Mouse (Mus musculus): ENCODE data around the gene Tmem9b. TPM values are rescaled to one million over a fixed set of nuclear protein-coding genes. Genes with fewer than 3 reads are reported as not detected.

Gene Tmem9b
- polyA plus RNA-seq, 1 experiment from 2014 or later: 21.4 TPM

- WGBS: 57% methylated on average over 4 of the region's 4 CpGs
These were observed 45.5 kb downstream of the Tmem9b start for GRCm38 (mm10) chr7:109707023-109707785.

GRCm38 (mm10) chr7:109704461-109704860 lies 48.2 kb downstream of the Tmem9b start:
- H3K9ac ChIP-seq (ENCODE audit: low read length): no peak overlapping the region
- no peaks in the 10 kb centered on the region for H3K4me1 ChIP-seq (ENCODE audit: control insufficient read depth, insufficient read depth, low read length)
- H3K36me3 ChIP-seq (ENCODE audit: control insufficient read depth, insufficient read depth, low read length): no peaks in the 10 kb centered on the region
- no peaks in the 10 kb centered on the region for H3K27me3 ChIP-seq (ENCODE audit: control insufficient read depth, insufficient read depth, low read length)
- 78% methylated on average over 3 of the region's 3 CpGs for WGBS
- H3K4me2 ChIP-seq (ENCODE audit: low read depth, severe bottlenecking): peak overlapping the region; percentile 79
- no peak for ATAC-seq (ENCODE audit: insufficient number of reproducible peaks, low FRiP score, low TSS enrichment, low read depth)
- H3K4me3 ChIP-seq (ENCODE audit: low read depth, low read length): peak overlapping the region; percentile 68
- no peak for DNase-seq (ENCODE audit: low spot score)
- no peaks in the 10 kb centered on the region for H3K9me3 ChIP-seq (ENCODE audit: control insufficient read depth, low read length)
- H3K27ac ChIP-seq (replicated peaks; ENCODE audit: low read depth, low read length): no peak overlapping the region

More at GRCm38 (mm10) chr7:109707023-109707785, 45.5 kb downstream of the Tmem9b start:
- no peaks in the 10 kb centered on the region for H3K27me3 ChIP-seq (ENCODE audit: control insufficient read depth, insufficient read depth, low read length)
- no peak overlapping the region for H3K4me2 ChIP-seq (ENCODE audit: low read depth, severe bottlenecking)
- H3K36me3 ChIP-seq (ENCODE audit: control insufficient read depth, insufficient read depth, low read length): 0 out of 2 replicates have a peak, but pooled peaks cover 2% of the 10 kb centered on the region
- no peaks in the 10 kb centered on the region for H3K4me1 ChIP-seq (ENCODE audit: control insufficient read depth, insufficient read depth, low read length)
- no peak overlapping the region for H3K9ac ChIP-seq (ENCODE audit: low read length)
- ATAC-seq (ENCODE audit: insufficient number of reproducible peaks, low FRiP score, low TSS enrichment, low read depth) (no peak), DNase-seq (ENCODE audit: low spot score) (peak; percentile 60)
- no peak overlapping the region for H3K4me3 ChIP-seq (ENCODE audit: low read depth, low read length)
- no peak overlapping the region for H3K27ac ChIP-seq (replicated peaks; ENCODE audit: low read depth, low read length)
- H3K9me3 ChIP-seq (ENCODE audit: control insufficient read depth, low read length): no peaks in the 10 kb centered on the region

DNA sequence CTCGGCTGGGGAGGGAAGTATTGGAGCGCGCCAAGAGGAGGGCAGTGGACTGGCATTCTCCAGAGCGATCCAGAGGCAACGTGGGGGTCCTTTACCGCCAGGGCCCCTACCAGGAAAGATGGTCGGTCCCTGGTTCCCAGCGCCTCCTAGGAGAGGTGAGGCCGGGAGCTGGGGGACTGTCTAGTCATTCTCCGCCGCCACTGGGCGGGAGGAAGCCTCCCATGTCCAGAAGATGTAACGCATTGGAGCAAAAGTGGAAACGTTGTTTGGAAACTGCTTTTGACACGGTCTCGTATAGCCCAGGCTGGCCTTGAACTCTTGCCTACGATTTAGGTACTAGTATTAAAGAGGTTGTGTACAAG lies 48.7 kb downstream of the Tmem9b start:
- DNase-seq (ENCODE audit: low spot score): no peak
- 2% methylated on average over 15 of the region's 17 CpGs for WGBS
- no peak for ATAC-seq (ENCODE audit: insufficient number of reproducible peaks, low FRiP score, low TSS enrichment, low read depth)

DNA sequence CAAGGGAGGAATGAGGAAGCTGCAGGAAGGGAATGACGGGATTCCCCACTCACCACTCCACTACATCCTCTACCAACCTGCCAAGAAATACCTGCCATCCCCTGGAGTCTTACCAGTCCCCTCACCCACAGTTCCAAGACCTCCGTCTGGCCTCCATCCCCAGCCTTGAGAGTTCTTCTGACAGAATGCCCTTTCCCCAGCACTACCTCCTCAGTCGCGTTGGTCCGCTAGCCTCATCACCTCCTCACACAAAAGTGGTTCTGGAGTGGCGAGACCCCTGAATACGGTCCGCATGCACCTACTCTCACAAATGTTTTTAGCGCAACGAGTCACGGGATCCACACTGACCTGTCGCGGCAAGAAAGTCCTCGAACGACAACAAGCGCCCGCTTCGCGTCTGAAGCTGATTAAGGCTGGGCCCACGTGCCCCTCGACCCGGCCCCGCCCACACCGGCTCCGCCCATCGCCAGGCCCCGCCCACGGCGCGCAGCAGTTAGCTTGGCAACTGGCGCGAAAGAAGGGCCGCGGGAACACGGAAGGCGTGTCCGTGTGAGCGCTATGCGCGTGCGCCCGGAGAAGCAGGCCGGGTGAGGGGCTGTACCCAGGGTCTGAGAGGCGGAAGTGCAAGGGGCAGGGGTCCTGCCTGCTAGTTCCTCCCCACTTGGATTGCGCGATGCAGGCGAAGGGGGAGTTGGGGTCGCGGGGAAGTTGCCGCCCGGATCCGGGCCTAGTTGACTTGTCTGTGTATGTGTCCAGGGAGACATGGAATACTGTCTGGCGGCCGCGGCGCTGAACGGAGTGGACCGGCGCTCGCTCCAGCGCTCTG lies 49.3 kb downstream of the Tmem9b start, which contains the start of the genes St5 and Akip1:
Gene St5, minus strand, starts transcription at position 416 of the 826 bp plus-strand sequence.
Gene Akip1, plus strand, starts transcription at position 501 of the 826 bp plus-strand sequence.
- Histone ChIP-seq H3K4me1 (ENCODE audit: control insufficient read depth, insufficient read depth, low read length) (no peaks in the 10 kb centered on the region), H3K27me3 (ENCODE audit: control insufficient read depth, insufficient read depth, low read length) (no peaks in the 10 kb centered on the region), H3K9me3 (ENCODE audit: control insufficient read depth, low read length) (no peaks in the 10 kb centered on the region), H3K36me3 (ENCODE audit: control insufficient read depth, insufficient read depth, low read length) (no peaks in the 10 kb centered on the region), H3K4me3 (ENCODE audit: low read depth, low read length) (peak within 1 kb of the TSS; percentile 68), H3K27ac (replicated peaks; ENCODE audit: low read depth, low read length) (peak within 1 kb of the TSS; percentile 77), H3K9ac (ENCODE audit: low read length) (peak within 1 kb of the TSS; percentile 85), H3K4me2 (ENCODE audit: low read depth, severe bottlenecking) (peak within 1 kb of the TSS; percentile 79)
- DNase-seq (ENCODE audit: low spot score) (peak; percentile 98), ATAC-seq (ENCODE audit: insufficient number of reproducible peaks, low FRiP score, low TSS enrichment, low read depth) (peak; percentile 99)
- WGBS: under 1% methylated on average over 61 of the region's 61 CpGs

More for the DNA sequence above, 48.7 kb downstream of the Tmem9b start:
- Histone ChIP-seq H3K9ac (ENCODE audit: low read length) (peak overlapping the region; percentile 85), H3K4me1 (ENCODE audit: control insufficient read depth, insufficient read depth, low read length) (no peaks in the 10 kb centered on the region), H3K4me2 (ENCODE audit: low read depth, severe bottlenecking) (peak overlapping the region; percentile 79), H3K36me3 (ENCODE audit: control insufficient read depth, insufficient read depth, low read length) (no peaks in the 10 kb centered on the region), H3K27ac (replicated peaks; ENCODE audit: low read depth, low read length) (peak overlapping the region; percentile 77), H3K9me3 (ENCODE audit: control insufficient read depth, low read length) (no peaks in the 10 kb centered on the region), H3K27me3 (ENCODE audit: control insufficient read depth, insufficient read depth, low read length) (no peaks in the 10 kb centered on the region), H3K4me3 (ENCODE audit: low read depth, low read length) (peak overlapping the region; percentile 68)

DNA sequence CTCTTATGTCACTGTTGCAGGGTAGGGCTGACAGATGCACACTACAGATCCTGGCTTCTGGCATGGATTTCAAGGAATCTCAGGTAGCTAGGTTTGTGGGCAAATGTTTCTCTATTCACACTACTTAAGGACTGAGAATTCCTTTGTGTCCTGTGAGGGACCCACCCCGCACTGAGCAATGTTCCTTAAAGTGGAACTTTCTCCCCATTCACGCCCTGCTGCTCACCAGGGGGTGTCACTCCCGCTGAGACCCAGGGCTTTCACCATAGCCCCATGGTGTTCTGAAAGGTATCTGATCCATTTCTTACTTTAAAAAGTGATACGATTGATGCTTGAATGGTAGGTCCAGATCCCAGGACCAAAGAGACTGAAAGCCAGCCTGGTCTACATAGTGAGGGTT lies 50.0 kb downstream of the Tmem9b start:
- H3K9ac ChIP-seq (ENCODE audit: low read length): no peak overlapping the region
- no peak overlapping the region for H3K4me2 ChIP-seq (ENCODE audit: low read depth, severe bottlenecking)
- no peak for DNase-seq (ENCODE audit: low spot score)
- WGBS: 37% methylated on average over 4 of the region's 4 CpGs
- no peaks in the 10 kb centered on the region for H3K36me3 ChIP-seq (ENCODE audit: control insufficient read depth, insufficient read depth, low read length)
- H3K9me3 ChIP-seq (ENCODE audit: control insufficient read depth, low read length): no peaks in the 10 kb centered on the region
- H3K27me3 ChIP-seq (ENCODE audit: control insufficient read depth, insufficient read depth, low read length): no peaks in the 10 kb centered on the region
- no peak for ATAC-seq (ENCODE audit: insufficient number of reproducible peaks, low FRiP score, low TSS enrichment, low read depth)
- no peak overlapping the region for H3K4me3 ChIP-seq (ENCODE audit: low read depth, low read length)
- H3K27ac ChIP-seq (replicated peaks; ENCODE audit: low read depth, low read length): no peak overlapping the region
- no peaks in the 10 kb centered on the region for H3K4me1 ChIP-seq (ENCODE audit: control insufficient read depth, insufficient read depth, low read length)

- ATAC-seq (ENCODE audit: insufficient number of reproducible peaks, low FRiP score, low TSS enrichment, low read depth) (no peak), DNase-seq (ENCODE audit: low spot score) (no peak)
- no peak overlapping the region for H3K4me2 ChIP-seq (ENCODE audit: low read depth, severe bottlenecking)
- no peaks in the 10 kb centered on the region for H3K4me1 ChIP-seq (ENCODE audit: control insufficient read depth, insufficient read depth, low read length)
- no peaks in the 10 kb centered on the region for H3K27me3 ChIP-seq (ENCODE audit: control insufficient read depth, insufficient read depth, low read length)
- no peak overlapping the region for H3K27ac ChIP-seq (replicated peaks; ENCODE audit: low read depth, low read length)
- no peaks in the 10 kb centered on the region for H3K9me3 ChIP-seq (ENCODE audit: control insufficient read depth, low read length)
- H3K4me3 ChIP-seq (ENCODE audit: low read depth, low read length): no peak overlapping the region
- no peaks in the 10 kb centered on the region for H3K36me3 ChIP-seq (ENCODE audit: control insufficient read depth, insufficient read depth, low read length)
- H3K9ac ChIP-seq (ENCODE audit: low read length): no peak overlapping the region
These were observed 52.5 kb downstream of the Tmem9b start for GRCm38 (mm10) chr7:109700213-109700612.

GRCm38 (mm10) chr7:109695339-109695726 lies 57.3 kb downstream of the Tmem9b start:
- H3K9me3 ChIP-seq (ENCODE audit: control insufficient read depth, low read length): no peaks in the 10 kb centered on the region
- ATAC-seq (ENCODE audit: insufficient number of reproducible peaks, low FRiP score, low TSS enrichment, low read depth) (no peak), DNase-seq (ENCODE audit: low spot score) (no peak)
- no peak overlapping the region for H3K4me2 ChIP-seq (ENCODE audit: low read depth, severe bottlenecking)
- no peak overlapping the region for H3K27ac ChIP-seq (replicated peaks; ENCODE audit: low read depth, low read length)
- no peaks in the 10 kb centered on the region for H3K4me1 ChIP-seq (ENCODE audit: control insufficient read depth, insufficient read depth, low read length)
- no peaks in the 10 kb centered on the region for H3K27me3 ChIP-seq (ENCODE audit: control insufficient read depth, insufficient read depth, low read length)
- 92% methylated on average over 10 of the region's 10 CpGs for WGBS
- no peak overlapping the region for H3K9ac ChIP-seq (ENCODE audit: low read length)
- no peaks in the 10 kb centered on the region for H3K36me3 ChIP-seq (ENCODE audit: control insufficient read depth, insufficient read depth, low read length)
- no peak overlapping the region for H3K4me3 ChIP-seq (ENCODE audit: low read depth, low read length)

DNA sequence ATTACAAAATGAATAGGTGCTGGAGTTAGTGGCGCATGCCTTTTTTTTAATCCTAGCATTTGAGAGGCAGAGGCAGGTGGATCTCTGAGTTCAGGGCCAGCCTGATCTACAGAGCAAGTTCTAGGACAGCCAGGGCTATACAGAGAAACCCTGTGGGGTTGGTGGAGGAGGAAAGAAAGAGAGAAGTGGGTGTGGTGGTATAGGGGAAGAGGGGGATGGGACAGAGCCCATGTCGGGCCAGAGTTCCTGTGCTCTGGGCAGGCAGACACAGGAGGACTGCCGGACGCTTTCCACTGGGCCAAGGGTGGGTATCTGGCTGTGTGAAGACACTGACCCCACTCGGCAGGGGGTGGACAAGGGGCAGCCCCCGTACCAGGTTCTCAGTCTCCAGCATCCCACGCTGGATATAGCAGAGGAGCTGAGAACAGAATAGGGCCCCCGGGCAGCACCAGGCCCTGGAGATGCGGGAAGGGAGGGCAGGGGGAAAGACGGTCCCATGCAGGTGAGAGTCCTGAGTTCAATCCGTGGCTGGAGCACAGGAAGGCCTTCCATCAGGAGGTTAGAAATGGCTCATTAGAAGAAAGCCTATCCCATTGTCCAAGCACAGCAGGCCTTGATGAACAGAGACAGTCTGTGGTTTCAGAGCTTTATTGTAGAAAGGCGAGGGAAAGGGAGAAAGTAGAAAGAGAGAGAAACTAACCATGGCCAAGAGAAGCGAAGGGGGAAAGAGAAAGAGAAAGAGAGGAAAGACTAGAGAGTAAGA lies 57.9 kb downstream of the Tmem9b start:
- no peaks in the 10 kb centered on the region for H3K4me1 ChIP-seq (ENCODE audit: control insufficient read depth, insufficient read depth, low read length)
- no peaks in the 10 kb centered on the region for H3K36me3 ChIP-seq (ENCODE audit: control insufficient read depth, insufficient read depth, low read length)
- DNase-seq (ENCODE audit: low spot score): no peak
- WGBS: 88% methylated on average over 13 of the region's 13 CpGs
- no peak for ATAC-seq (ENCODE audit: insufficient number of reproducible peaks, low FRiP score, low TSS enrichment, low read depth)
- no peak overlapping the region for H3K4me2 ChIP-seq (ENCODE audit: low read depth, severe bottlenecking)
- H3K27me3 ChIP-seq (ENCODE audit: control insufficient read depth, insufficient read depth, low read length): no peaks in the 10 kb centered on the region
- no peak overlapping the region for H3K27ac ChIP-seq (replicated peaks; ENCODE audit: low read depth, low read length)
- H3K9me3 ChIP-seq (ENCODE audit: control insufficient read depth, low read length): no peaks in the 10 kb centered on the region
- H3K4me3 ChIP-seq (ENCODE audit: low read depth, low read length): no peak overlapping the region
- H3K9ac ChIP-seq (ENCODE audit: low read length): no peak overlapping the region
